Mouse (Mus musculus) left cerebral cortex, adult 6 months (tissue): ENCODE data around the gene Kndc1. TPM values are rescaled to one million over a fixed set of nuclear protein-coding genes. Genes with fewer than 3 reads are reported as not detected.

Experiments used
- long read RNA-seq, 2 experiments: library from polyadenylated mRNA; unstranded; transcript quantifications; one replicate each; pipeline ENCODE4 v2.0.0; 2019 to 2020
- polyA plus RNA-seq: library from polyadenylated mRNA; unstranded; fragments of <200 nt; fragmentation: Nextera tagmentation; gene quantifications from 2 replicates; pipeline ENCODE4 v1.2.3, GENCODE M21; 2021

Kndc1 gene
- 14.1 and 22.4 TPM in 2 replicates for polyA plus RNA-seq
- long read RNA-seq, experiment 1, full-length matches to known transcripts = 6 of 36 reads
- long read RNA-seq, experiment 1, partial matches to known transcripts = 27 of 36 reads
- long read RNA-seq, experiment 1, other reads (novel, unspliced or antisense) = 3 of 36 reads
- long read RNA-seq, experiment 2, partial matches to known transcripts = 2 of 13 reads
- long read RNA-seq, experiment 2, other reads (novel, unspliced or antisense) = 11 of 13 reads

GRCm38 (mm10) chr7:139894655-139895557 lies at the start of gene Kndc1:
TSS of gene Kndc1 (plus strand) at chr7:139894696.

GRCm38 (mm10) chr7:139943674-139944281 lies 49.3 kb downstream of the Kndc1 start, which contains the start of gene Utf1:
TSS of gene Utf1 (plus strand) at chr7:139943789.

GRCm38 (mm10) chr7:139978278-139978892 lies 83.9 kb downstream of the Kndc1 start, which contains the start of gene 6430531B16Rik:
TSS of gene 6430531B16Rik (minus strand) at chr7:139978755.

Other genes with a start within 250 kb of the Kndc1 start
- 2.6 and 3.3 TPM in 2 replicates for gene Cfap46, start 210.9 kb upstream of the Kndc1 start, polyA plus RNA-seq
- 37.3 and 53.9 TPM in 2 replicates for gene Adgra1, start 60.5 kb upstream of the Kndc1 start, polyA plus RNA-seq
- gene Utf1, start 49.1 kb downstream of the Kndc1 start, polyA plus RNA-seq = not detected in 2 replicates
- 0.82 and 1.3 TPM in 2 replicates for gene 6430531B16Rik, start 84.1 kb downstream of the Kndc1 start, polyA plus RNA-seq
- gene Adam8, start 97.9 kb downstream of the Kndc1 start, polyA plus RNA-seq = 0.46 and 0.47 TPM in 2 replicates
- 36.5 and 53.0 TPM in 2 replicates for gene Zfp511, start 141.7 kb downstream of the Kndc1 start, polyA plus RNA-seq
- 22.3 and 31.9 TPM in 2 replicates for gene Tubgcp2, start 142.0 kb downstream of the Kndc1 start, polyA plus RNA-seq
- not detected in 2 replicates for gene Msx3, start 154.4 kb downstream of the Kndc1 start, polyA plus RNA-seq
- 444 and 556 TPM in 2 replicates for gene Caly, start 187.9 kb downstream of the Kndc1 start, polyA plus RNA-seq
- gene Prap1, start 198.7 kb downstream of the Kndc1 start, polyA plus RNA-seq = not detected in 2 replicates
- 114 and 131 TPM in 2 replicates for gene Fuom, start 207.7 kb downstream of the Kndc1 start, polyA plus RNA-seq
- gene Paox, start 221.1 kb downstream of the Kndc1 start, polyA plus RNA-seq = 4.3 and 5.1 TPM in 2 replicates
- 107 and 129 TPM in 2 replicates for gene Echs1, start 221.8 kb downstream of the Kndc1 start, polyA plus RNA-seq
- 35.5 and 55.8 TPM in 2 replicates for gene Mtg1, start 242.9 kb downstream of the Kndc1 start, polyA plus RNA-seq